13 mouse cellular contexts compared by ENCODE assay signal in the genomic region with DNA sequence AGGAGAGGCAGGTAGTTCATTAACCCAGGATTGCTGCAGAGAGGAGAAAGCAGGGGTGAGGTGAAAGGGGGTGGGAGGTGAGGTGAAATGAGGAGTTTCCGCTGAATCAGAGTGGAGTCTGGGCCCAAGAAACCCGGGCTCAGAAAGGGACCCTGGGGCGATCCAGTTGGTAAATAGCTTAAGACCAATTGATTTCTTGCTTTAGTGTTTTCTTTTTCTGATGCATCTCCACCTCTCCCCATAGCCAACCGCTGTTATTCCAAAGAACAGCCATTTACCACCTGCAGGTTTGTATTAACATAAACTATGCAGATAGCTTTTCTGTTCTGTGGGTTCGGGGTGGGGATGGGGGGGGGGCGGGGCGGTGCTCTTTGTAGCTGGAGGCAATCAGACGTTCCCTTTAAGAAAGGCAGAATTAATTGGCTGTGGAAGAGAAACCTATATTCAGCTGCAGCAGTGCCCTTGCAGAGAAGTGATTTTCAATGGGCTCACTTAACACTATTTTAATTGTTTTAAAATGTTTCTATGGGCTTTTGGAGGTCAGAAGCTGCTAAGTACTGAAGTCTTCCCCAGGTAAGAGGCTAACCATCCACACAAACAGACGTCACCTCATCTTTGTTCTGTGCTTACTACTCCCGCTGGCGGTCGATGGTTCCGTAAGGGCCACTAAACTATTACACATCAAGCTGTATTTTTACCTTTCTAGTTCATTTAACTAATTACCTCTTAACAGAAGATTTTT. TPM values are rescaled to one million over a fixed set of nuclear protein-coding genes. Genes with fewer than 3 reads are reported as not detected.
DNase-seq lines count a peak whose midpoint lies in the region; ATAC-seq lines count a peak whose summit lies in the region.
"Had no signal": no experiment of that assay in that cellular context is flagged by ENCODE, and none has a peak within 500 bp of the region (broad histone marks: within the 10 kb centered on the region; RNA-seq: fewer than 3 reads in every experiment).

No protein-coding gene starts in this region.

- no peak overlapping the region for H3K4me2 ChIP-seq in hindbrain, embryonic 11.5 days (replicated peaks; ENCODE audit: low read depth, low read length)
- peak overlapping the region; percentile 35 for H3K4me2 ChIP-seq in forebrain, embryonic 14.5 days (ENCODE audit: low read length)
- H3K4me2 ChIP-seq in neural tube, embryonic 12.5 days (replicated peaks): peak overlapping the region; percentile 20; the same call in 1 of the 2 replicates
- H3K4me2 ChIP-seq: heart, embryonic 15.5 days; liver, embryonic 15.5 days had no signal

- no peaks in the 10 kb centered on the region for H3K27me3 ChIP-seq in hindbrain, embryonic 11.5 days (ENCODE audit: control insufficient read depth, insufficient read depth, low read length)
- no peaks in the 10 kb centered on the region for H3K27me3 ChIP-seq in hindbrain, embryonic 10.5 days (ENCODE audit: insufficient read depth, poor library complexity, severe bottlenecking)
- no peaks in the 10 kb centered on the region for H3K27me3 ChIP-seq in forebrain, embryonic 14.5 days (replicated peaks; ENCODE audit: control insufficient read depth, insufficient read depth, low read length)
- H3K27me3 ChIP-seq in neural tube, embryonic 12.5 days (replicated peaks): no peaks in the 10 kb centered on the region
- H3K27me3 ChIP-seq: heart, embryonic 15.5 days; liver, embryonic 15.5 days had no signal

- DNase-seq in hindbrain, embryonic 11.5 days (ENCODE audit: low spot score): no peak
- no peak for DNase-seq in hindbrain, embryonic 10.5 days (ENCODE audit: low spot score)
- peak; percentile 69 for DNase-seq in forebrain, embryonic 14.5 days (ENCODE audit: low spot score)
- DNase-seq in kidney, adult 9 months: peak; percentile 63
- DNase-seq in ovary, postnatal 10 days (ENCODE audit: low spot score): no peak
- DNase-seq in heart, adult 11 months: no peak
- no peak for DNase-seq in lung, postnatal 25 days (ENCODE audit: low spot score)
- DNase-seq: cerebellum, postnatal 10 days; gastrocnemius, adult 2 months; thymus, adult 18-20 months had no signal

- no peaks in the 10 kb centered on the region for H3K36me3 ChIP-seq in hindbrain, embryonic 11.5 days (ENCODE audit: control insufficient read depth, insufficient read depth, low read length)
- no peaks in the 10 kb centered on the region for H3K36me3 ChIP-seq in hindbrain, embryonic 10.5 days
- no peaks in the 10 kb centered on the region for H3K36me3 ChIP-seq in forebrain, embryonic 14.5 days (ENCODE audit: control insufficient read depth, insufficient read depth, low read length)
- H3K36me3 ChIP-seq in neural tube, embryonic 12.5 days: no peaks in the 10 kb centered on the region
- H3K36me3 ChIP-seq: heart, embryonic 15.5 days; liver, embryonic 15.5 days had no signal

- 28% methylated on average over 13 of the region's 13 CpGs for WGBS in hindbrain, embryonic 11.5 days
- WGBS in hindbrain, embryonic 10.5 days: 35% methylated on average over 13 of the region's 13 CpGs
- WGBS in forebrain, embryonic 14.5 days: 3% methylated on average over 13 of the region's 13 CpGs
- WGBS in neural tube, embryonic 12.5 days: 17% methylated on average over 13 of the region's 13 CpGs

- peak; percentile 51 for ATAC-seq in hindbrain, embryonic 11.5 days (ENCODE audit: low FRiP score)
- peak; percentile 78 for ATAC-seq in forebrain, embryonic 14.5 days
- ATAC-seq in neural tube, embryonic 12.5 days (ENCODE audit: low FRiP score, low read depth): peak; percentile 82

- H3K4me1 ChIP-seq in hindbrain, embryonic 11.5 days (replicated peaks; ENCODE audit: control insufficient read depth, insufficient read depth, low read length): no peaks in the 10 kb centered on the region
- peaks cover 7% of the 10 kb centered on the region for H3K4me1 ChIP-seq in hindbrain, embryonic 10.5 days (replicated peaks)
- peaks cover 4% of the 10 kb centered on the region for H3K4me1 ChIP-seq in forebrain, embryonic 14.5 days (ENCODE audit: control insufficient read depth, insufficient read depth, low read length)
- H3K4me1 ChIP-seq in neural tube, embryonic 12.5 days: no peaks in the 10 kb centered on the region
- H3K4me1 ChIP-seq: heart, embryonic 15.5 days; liver, embryonic 15.5 days had no signal

- H3K27ac ChIP-seq in hindbrain, embryonic 11.5 days (ENCODE audit: low read depth, low read length): no peak overlapping the region
- no peak overlapping the region for H3K27ac ChIP-seq in hindbrain, embryonic 10.5 days
- H3K27ac ChIP-seq in forebrain, embryonic 14.5 days (ENCODE audit: low read depth, low read length): no peak overlapping the region
- H3K27ac ChIP-seq in neural tube, embryonic 12.5 days: no peak overlapping the region
- H3K27ac ChIP-seq: gastrocnemius, adult 2 months; heart, embryonic 15.5 days; liver, embryonic 15.5 days had no signal

- H3K4me3 ChIP-seq in hindbrain, embryonic 11.5 days (ENCODE audit: low read depth, low read length): no peak overlapping the region
- no peak overlapping the region for H3K4me3 ChIP-seq in hindbrain, embryonic 10.5 days
- H3K4me3 ChIP-seq in forebrain, embryonic 14.5 days (ENCODE audit: low read depth, low read length): peak overlapping the region; percentile 16; the same call in 1 of the 2 replicates
- no peak overlapping the region for H3K4me3 ChIP-seq in neural tube, embryonic 12.5 days
- H3K4me3 ChIP-seq: gastrocnemius, adult 2 months; heart, embryonic 15.5 days; liver, embryonic 15.5 days had no signal

- no peak overlapping the region for H3K9ac ChIP-seq in hindbrain, embryonic 11.5 days (ENCODE audit: low read depth, low read length)
- H3K9ac ChIP-seq in forebrain, embryonic 14.5 days (ENCODE audit: low read length): peak overlapping the region; percentile 29; the same call in 1 of the 2 replicates
- H3K9ac ChIP-seq in neural tube, embryonic 12.5 days: no peak overlapping the region
- H3K9ac ChIP-seq: heart, embryonic 15.5 days; liver, embryonic 15.5 days had no signal

- no peaks in the 10 kb centered on the region for H3K9me3 ChIP-seq in hindbrain, embryonic 11.5 days (ENCODE audit: control insufficient read depth, low read length)
- peaks cover 7% of the 10 kb centered on the region for H3K9me3 ChIP-seq in hindbrain, embryonic 10.5 days
- no peaks in the 10 kb centered on the region for H3K9me3 ChIP-seq in forebrain, embryonic 14.5 days (replicated peaks; ENCODE audit: control insufficient read depth, low read length)
- no peaks in the 10 kb centered on the region for H3K9me3 ChIP-seq in neural tube, embryonic 12.5 days
- H3K9me3 ChIP-seq: liver, embryonic 15.5 days had no signal

RNA-seq across cellular contexts. Expression of gene Slc35g1, which starts 47.3 kb away (rescaled TPM):
- polyA plus RNA-seq in hindbrain, embryonic 11.5 days (2014; fragmentation: Nextera tagmentation; extraction: Ambion mirVana): 4.8 and 5.3 TPM in 2 replicates
- 5.3 and 7.7 TPM in 2 replicates for polyA plus RNA-seq in hindbrain, embryonic 10.5 days (2016; fragmentation: Nextera tagmentation; extraction: Ambion mirVana)
- 1.1 and 1.4 TPM in 2 replicates for polyA plus RNA-seq in forebrain, embryonic 14.5 days (2014; fragmentation: Nextera tagmentation; extraction: Ambion mirVana)
- 2.8 and 2.9 TPM in 2 replicates for polyA plus RNA-seq in neural tube, embryonic 12.5 days (2016; fragmentation: Nextera tagmentation; extraction: Ambion mirVana)

Comparison
In these comparisons a context has a peak if more than half of its experiments do, and no peak if none do; other contexts are left out.
1. DNase-seq: peak in forebrain, embryonic 14.5 days (single experiment) and kidney, adult 9 months (single experiment); none in hindbrain, embryonic 11.5 days (single experiment), hindbrain, embryonic 10.5 days (single experiment), ovary, postnatal 10 days (single experiment), heart, adult 11 months (single experiment) and lung, postnatal 25 days (single experiment).
2. Peak in every context shown above with its lines, with median percentiles within 50 percentile points of each other: ATAC-seq.